In genomic region chr13:43289076-43289475, GRCm38 (mm10) we compare ENCODE assay signal across 14 mouse cellular contexts. TPM values are rescaled to one million over a fixed set of nuclear protein-coding genes. Genes with fewer than 3 reads are reported as not detected.
A peak's percentile ranks its signal among the peaks of the same experiment; 100 is the strongest.
DNase-seq lines count a peak whose midpoint lies in the region; ATAC-seq and TF ChIP-seq lines count a peak whose summit lies in the region.
"Had no signal": no experiment of that assay in that cellular context is flagged by ENCODE, and none has a peak within 500 bp of the region (broad histone marks: within the 10 kb centered on the region; RNA-seq: fewer than 3 reads in every experiment).

No protein-coding gene starts in this region.

- H3K4me1 ChIP-seq in forebrain, embryonic 10.5 days, result peaks cover 28% of the 10 kb centered on the region
- peaks cover 5% of the 10 kb centered on the region; the same call in 1 of the 2 replicates for H3K4me1 ChIP-seq in forebrain, embryonic 14.5 days (ENCODE audit: control insufficient read depth, insufficient read depth, low read length)
- H3K4me1 ChIP-seq in embryonic facial prominence, embryonic 14.5 days (ENCODE audit: control insufficient read depth, insufficient read depth, low read length), result 0 out of 2 replicates have a peak, but pooled peaks cover 5% of the 10 kb centered on the region
- peaks cover 19% of the 10 kb centered on the region for H3K4me1 ChIP-seq in midbrain, embryonic 12.5 days
- H3K4me1 ChIP-seq: kidney, embryonic 15.5 days had no signal

- TF ChIP-seq POLR2A in brain, embryonic 14.5 days (IDR thresholded peaks at IDR 0.05; ENCODE audit: borderline replicate concordance, extremely low read depth, insufficient read depth, insufficient read length, poor library complexity, severe bottlenecking), result no peak

- DNase-seq in forebrain, embryonic 10.5 days (ENCODE audit: extremely low spot score, low spot score), result no peak
- no peak for DNase-seq in forebrain, embryonic 14.5 days (ENCODE audit: low spot score)
- peak; percentile 60 for DNase-seq in brain, embryonic 14.5 days (ENCODE audit: low read depth)
- peak; percentile 52 for DNase-seq in embryonic facial prominence, embryonic 14.5 days (ENCODE audit: low spot score)
- DNase-seq in B cell, adult 2 months, result no peak
- DNase-seq in right cerebral cortex, postnatal 25 days, result no peak
- no peak for DNase-seq in urinary bladder, postnatal 10 days (ENCODE audit: low spot score)
- DNase-seq: adrenal gland, adult 8-10 months; spleen, adult 18-20 months; thymus, adult 18-20 months had no signal

- no peak for ATAC-seq in forebrain, embryonic 14.5 days
- ATAC-seq in embryonic facial prominence, embryonic 14.5 days (ENCODE audit: low read depth), result peak; percentile 38; the same call in 1 of the 2 replicates
- ATAC-seq in midbrain, embryonic 12.5 days (ENCODE audit: low FRiP score, low read depth), result peak; percentile 71
- ATAC-seq: CD4-positive, CD25-positive, alpha-beta regulatory T cell, adult 4 months had no signal

- WGBS in forebrain, embryonic 10.5 days, result 75% methylated on average over 6 of the region's 6 CpGs
- WGBS in forebrain, embryonic 14.5 days, result 74% methylated on average over 6 of the region's 6 CpGs
- whole genome bisulfite sequencing in embryonic facial prominence, embryonic 14.5 days, result 28% methylated on average over 6 of the region's 6 CpGs
- WGBS in midbrain, embryonic 12.5 days, result 70% methylated on average over 6 of the region's 6 CpGs

- H3K9me3 ChIP-seq in forebrain, embryonic 10.5 days, result no peaks in the 10 kb centered on the region
- H3K9me3 ChIP-seq in forebrain, embryonic 14.5 days (replicated peaks; ENCODE audit: control insufficient read depth, low read length), result no peaks in the 10 kb centered on the region
- 0 out of 2 replicates have a peak, but pooled peaks cover 4% of the 10 kb centered on the region for H3K9me3 ChIP-seq in embryonic facial prominence, embryonic 14.5 days (ENCODE audit: control insufficient read depth, low read length)
- no peaks in the 10 kb centered on the region for H3K9me3 ChIP-seq in midbrain, embryonic 12.5 days
- H3K9me3 ChIP-seq: kidney, embryonic 15.5 days had no signal

- TF ChIP-seq CTCF in brain, embryonic 14.5 days (IDR thresholded peaks at IDR 0.05; ENCODE audit: borderline replicate concordance, extremely low read depth, insufficient read depth, insufficient read length), result no peak

- no peak overlapping the region for H3K4me3 ChIP-seq in forebrain, embryonic 10.5 days
- no peak overlapping the region for H3K4me3 ChIP-seq in forebrain, embryonic 14.5 days (ENCODE audit: low read depth, low read length)
- H3K4me3 ChIP-seq in embryonic facial prominence, embryonic 14.5 days (ENCODE audit: low read depth, low read length), result no peak overlapping the region
- H3K4me3 ChIP-seq in midbrain, embryonic 12.5 days, result no peak overlapping the region
- H3K4me3 ChIP-seq: kidney, embryonic 15.5 days had no signal

- H3K4me2 ChIP-seq in forebrain, embryonic 14.5 days (ENCODE audit: low read length), result no peak overlapping the region
- no peak overlapping the region for H3K4me2 ChIP-seq in embryonic facial prominence, embryonic 14.5 days (ENCODE audit: low read depth, low read length)
- H3K4me2 ChIP-seq in midbrain, embryonic 12.5 days (replicated peaks), result no peak overlapping the region
- H3K4me2 ChIP-seq: kidney, embryonic 15.5 days; liver, embryonic 11.5 days had no signal

- H3K27ac ChIP-seq in forebrain, embryonic 10.5 days, result peak overlapping the region; percentile 44; the same call in 1 of the 2 replicates
- H3K27ac ChIP-seq in forebrain, embryonic 14.5 days (ENCODE audit: low read depth, low read length), result no peak overlapping the region
- peak overlapping the region; percentile 25; the same call in 1 of the 2 replicates for H3K27ac ChIP-seq in embryonic facial prominence, embryonic 14.5 days (replicated peaks; ENCODE audit: low read depth, low read length)
- peak overlapping the region; percentile 56 for H3K27ac ChIP-seq in midbrain, embryonic 12.5 days (replicated peaks)
- H3K27ac ChIP-seq: kidney, embryonic 15.5 days had no signal

- no peaks in the 10 kb centered on the region; the same call in 1 of the 2 replicates for H3K36me3 ChIP-seq in forebrain, embryonic 10.5 days (replicated peaks)
- no peaks in the 10 kb centered on the region for H3K36me3 ChIP-seq in forebrain, embryonic 14.5 days (ENCODE audit: control insufficient read depth, insufficient read depth, low read length)
- H3K36me3 ChIP-seq in embryonic facial prominence, embryonic 14.5 days (ENCODE audit: control insufficient read depth, insufficient read depth, low read length), result no peaks in the 10 kb centered on the region
- no peaks in the 10 kb centered on the region for H3K36me3 ChIP-seq in midbrain, embryonic 12.5 days
- H3K36me3 ChIP-seq: kidney, embryonic 15.5 days had no signal

- H3K9ac ChIP-seq in forebrain, embryonic 14.5 days (ENCODE audit: low read length), result no peak overlapping the region
- no peak overlapping the region for H3K9ac ChIP-seq in embryonic facial prominence, embryonic 14.5 days (ENCODE audit: low read depth, low read length)
- H3K9ac ChIP-seq in midbrain, embryonic 12.5 days (replicated peaks), result no peak overlapping the region
- H3K9ac ChIP-seq: kidney, embryonic 15.5 days had no signal

- H3K27me3 ChIP-seq in forebrain, embryonic 10.5 days (ENCODE audit: poor library complexity, severe bottlenecking), result no peaks in the 10 kb centered on the region
- no peaks in the 10 kb centered on the region for H3K27me3 ChIP-seq in forebrain, embryonic 14.5 days (replicated peaks; ENCODE audit: control insufficient read depth, insufficient read depth, low read length)
- no peaks in the 10 kb centered on the region for H3K27me3 ChIP-seq in embryonic facial prominence, embryonic 14.5 days (replicated peaks; ENCODE audit: control insufficient read depth, insufficient read depth, low read length)
- no peaks in the 10 kb centered on the region for H3K27me3 ChIP-seq in midbrain, embryonic 12.5 days
- H3K27me3 ChIP-seq: kidney, embryonic 15.5 days had no signal

RNA-seq across cellular contexts. Expression of gene Gfod1, which starts 14.9 kb away (rescaled TPM):
- polyA plus RNA-seq in forebrain, embryonic 10.5 days (2016; fragmentation: Nextera tagmentation; extraction: Ambion mirVana), result 0.18 and 0.22 TPM in 2 replicates
- 2.4 and 2.7 TPM in 2 replicates for polyA plus RNA-seq in forebrain, embryonic 14.5 days (2014; fragmentation: Nextera tagmentation; extraction: Ambion mirVana)
- polyA plus RNA-seq in brain, embryonic 14.5 days (2012; rRNA removed), result 5.6 and 9.8 TPM in 2 replicates
- polyA plus RNA-seq in embryonic facial prominence, embryonic 14.5 days (2014; fragmentation: Nextera tagmentation; extraction: Ambion mirVana), result 1.2 and 1.8 TPM in 2 replicates
- 1.0 and 1.6 TPM in 2 replicates for polyA plus RNA-seq in midbrain, embryonic 12.5 days (2016; fragmentation: Nextera tagmentation; extraction: Ambion mirVana)

Comparison
In these comparisons a context has a peak if more than half of its experiments do, and no peak if none do; other contexts are left out.
1. DNase-seq: peak in brain, embryonic 14.5 days (single experiment) and embryonic facial prominence, embryonic 14.5 days (single experiment); none in forebrain, embryonic 10.5 days (single experiment), forebrain, embryonic 14.5 days (single experiment), B cell, adult 2 months (0 of 2), right cerebral cortex, postnatal 25 days (single experiment) and urinary bladder, postnatal 10 days (single experiment).